Mouse (Mus musculus): ENCODE data around the gene Kirrel3. TPM values are rescaled to one million over a fixed set of nuclear protein-coding genes. Genes with fewer than 3 reads are reported as not detected.
A peak's percentile ranks its signal among the peaks of the same experiment; 100 is the strongest.

Kirrel3 gene
- polyA plus RNA-seq, 1 experiment from 2014 or later, result 4.0 TPM

GRCm38 (mm10) chr9:34624021-34624420 is 138.3 kb downstream of the Kirrel3 start:
- Histone ChIP-seq H3K4me1 (ENCODE audit: control insufficient read depth, insufficient read depth, low read length) (no peaks in the 10 kb centered on the region), H3K27ac (ENCODE audit: low read depth, low read length) (no peak overlapping the region), H3K36me3 (ENCODE audit: control insufficient read depth, insufficient read depth, low read length) (no peaks in the 10 kb centered on the region), H3K9ac (ENCODE audit: low read depth, low read length) (no peak overlapping the region), H3K27me3 (ENCODE audit: control insufficient read depth, insufficient read depth, low read length) (no peaks in the 10 kb centered on the region), H3K4me3 (ENCODE audit: low read length) (no peak overlapping the region), H3K4me2 (replicated peaks; ENCODE audit: low read depth, low read length) (no peak overlapping the region), H3K9me3 (ENCODE audit: control insufficient read depth, low read length) (no peaks in the 10 kb centered on the region)
- 48% methylated on average over 2 of the region's 2 CpGs for WGBS
- ATAC-seq (ENCODE audit: low FRiP score, low TSS enrichment), result no peak

- no peaks in the 10 kb centered on the region for H3K36me3 ChIP-seq (ENCODE audit: control insufficient read depth, insufficient read depth, low read length)
- no peak overlapping the region for H3K9ac ChIP-seq (ENCODE audit: low read depth, low read length)
- no peaks in the 10 kb centered on the region for H3K27me3 ChIP-seq (ENCODE audit: control insufficient read depth, insufficient read depth, low read length)
- no peak overlapping the region for H3K4me2 ChIP-seq (replicated peaks; ENCODE audit: low read depth, low read length)
- 70% methylated on average over 3 of the region's 3 CpGs for WGBS
- no peak overlapping the region for H3K4me3 ChIP-seq (ENCODE audit: low read length)
- no peak for ATAC-seq (ENCODE audit: low FRiP score, low TSS enrichment)
- H3K4me1 ChIP-seq (ENCODE audit: control insufficient read depth, insufficient read depth, low read length), result no peaks in the 10 kb centered on the region
- no peak overlapping the region for H3K27ac ChIP-seq (ENCODE audit: low read depth, low read length)
- H3K9me3 ChIP-seq (ENCODE audit: control insufficient read depth, low read length), result no peaks in the 10 kb centered on the region
Observed at GRCm38 (mm10) chr9:34628841-34629240, 143.1 kb downstream of the Kirrel3 start.

- Histone ChIP-seq H3K4me2 (replicated peaks; ENCODE audit: low read depth, low read length) (no peak overlapping the region), H3K27ac (ENCODE audit: low read depth, low read length) (no peak overlapping the region), H3K27me3 (ENCODE audit: control insufficient read depth, insufficient read depth, low read length) (no peaks in the 10 kb centered on the region), H3K9ac (ENCODE audit: low read depth, low read length) (no peak overlapping the region), H3K4me1 (ENCODE audit: control insufficient read depth, insufficient read depth, low read length) (no peaks in the 10 kb centered on the region), H3K9me3 (ENCODE audit: control insufficient read depth, low read length) (no peaks in the 10 kb centered on the region), H3K36me3 (ENCODE audit: control insufficient read depth, insufficient read depth, low read length) (no peaks in the 10 kb centered on the region), H3K4me3 (ENCODE audit: low read length) (no peak overlapping the region)
- WGBS, result 75% methylated on average over 6 of the region's 6 CpGs
- no peak for ATAC-seq (ENCODE audit: low FRiP score, low TSS enrichment)
Observed at GRCm38 (mm10) chr9:34635696-34636095, 150.0 kb downstream of the Kirrel3 start.

GRCm38 (mm10) chr9:34643917-34644316 is 158.2 kb downstream of the Kirrel3 start:
- Histone ChIP-seq H3K27me3 (ENCODE audit: control insufficient read depth, insufficient read depth, low read length) (no peaks in the 10 kb centered on the region), H3K9ac (ENCODE audit: low read depth, low read length) (no peak overlapping the region), H3K4me2 (replicated peaks; ENCODE audit: low read depth, low read length) (no peak overlapping the region), H3K36me3 (ENCODE audit: control insufficient read depth, insufficient read depth, low read length) (no peaks in the 10 kb centered on the region), H3K4me3 (ENCODE audit: low read length) (no peak overlapping the region), H3K9me3 (ENCODE audit: control insufficient read depth, low read length) (no peaks in the 10 kb centered on the region), H3K27ac (ENCODE audit: low read depth, low read length) (no peak overlapping the region), H3K4me1 (ENCODE audit: control insufficient read depth, insufficient read depth, low read length) (no peaks in the 10 kb centered on the region)
- ATAC-seq (ENCODE audit: low FRiP score, low TSS enrichment), result no peak
- 65% methylated on average over 3 of the region's 3 CpGs for WGBS

- Histone ChIP-seq H3K36me3 (ENCODE audit: control insufficient read depth, insufficient read depth, low read length) (no peaks in the 10 kb centered on the region), H3K4me1 (ENCODE audit: control insufficient read depth, insufficient read depth, low read length) (no peaks in the 10 kb centered on the region), H3K27me3 (ENCODE audit: control insufficient read depth, insufficient read depth, low read length) (no peaks in the 10 kb centered on the region), H3K9me3 (ENCODE audit: control insufficient read depth, low read length) (no peaks in the 10 kb centered on the region), H3K4me2 (replicated peaks; ENCODE audit: low read depth, low read length) (no peak overlapping the region), H3K27ac (ENCODE audit: low read depth, low read length) (no peak overlapping the region), H3K9ac (ENCODE audit: low read depth, low read length) (no peak overlapping the region), H3K4me3 (ENCODE audit: low read length) (no peak overlapping the region)
- ATAC-seq (ENCODE audit: low FRiP score, low TSS enrichment), result no peak
- WGBS, result 50% methylated on average over 8 of the region's 8 CpGs
Observed at GRCm38 (mm10) chr9:34644392-34644791, 158.7 kb downstream of the Kirrel3 start.

- Histone ChIP-seq H3K36me3 (ENCODE audit: control insufficient read depth, insufficient read depth, low read length) (no peaks in the 10 kb centered on the region), H3K4me2 (replicated peaks; ENCODE audit: low read depth, low read length) (no peak overlapping the region), H3K27ac (ENCODE audit: low read depth, low read length) (no peak overlapping the region), H3K27me3 (ENCODE audit: control insufficient read depth, insufficient read depth, low read length) (no peaks in the 10 kb centered on the region), H3K9ac (ENCODE audit: low read depth, low read length) (no peak overlapping the region), H3K4me3 (ENCODE audit: low read length) (no peak overlapping the region), H3K4me1 (ENCODE audit: control insufficient read depth, insufficient read depth, low read length) (no peaks in the 10 kb centered on the region), H3K9me3 (ENCODE audit: control insufficient read depth, low read length) (no peaks in the 10 kb centered on the region)
- no peak for ATAC-seq (ENCODE audit: low FRiP score, low TSS enrichment)
- 77% methylated on average over 9 of the region's 9 CpGs for WGBS
Observed at GRCm38 (mm10) chr9:34646831-34647230, 161.1 kb downstream of the Kirrel3 start.

- ATAC-seq (ENCODE audit: low FRiP score, low TSS enrichment), result no peak
- WGBS, result 66% methylated on average over 3 of the region's 3 CpGs
- H3K4me1 ChIP-seq (ENCODE audit: control insufficient read depth, insufficient read depth, low read length), result no peaks in the 10 kb centered on the region
- H3K27me3 ChIP-seq (ENCODE audit: control insufficient read depth, insufficient read depth, low read length), result no peaks in the 10 kb centered on the region
- no peak overlapping the region for H3K4me3 ChIP-seq (ENCODE audit: low read length)
- no peak overlapping the region for H3K4me2 ChIP-seq (replicated peaks; ENCODE audit: low read depth, low read length)
- H3K9ac ChIP-seq (ENCODE audit: low read depth, low read length), result no peak overlapping the region
- no peaks in the 10 kb centered on the region for H3K9me3 ChIP-seq (ENCODE audit: control insufficient read depth, low read length)
- H3K36me3 ChIP-seq (ENCODE audit: control insufficient read depth, insufficient read depth, low read length), result no peaks in the 10 kb centered on the region
- no peak overlapping the region for H3K27ac ChIP-seq (ENCODE audit: low read depth, low read length)
Observed at GRCm38 (mm10) chr9:34652278-34652677, 166.6 kb downstream of the Kirrel3 start.

GRCm38 (mm10) chr9:34653141-34653540 is 167.4 kb downstream of the Kirrel3 start:
- 100% methylated on average over 1 of the region's 1 CpGs for WGBS
- Histone ChIP-seq H3K9ac (ENCODE audit: low read depth, low read length) (no peak overlapping the region), H3K4me2 (replicated peaks; ENCODE audit: low read depth, low read length) (no peak overlapping the region), H3K4me1 (ENCODE audit: control insufficient read depth, insufficient read depth, low read length) (no peaks in the 10 kb centered on the region), H3K27me3 (ENCODE audit: control insufficient read depth, insufficient read depth, low read length) (no peaks in the 10 kb centered on the region), H3K36me3 (ENCODE audit: control insufficient read depth, insufficient read depth, low read length) (no peaks in the 10 kb centered on the region), H3K4me3 (ENCODE audit: low read length) (no peak overlapping the region), H3K9me3 (ENCODE audit: control insufficient read depth, low read length) (no peaks in the 10 kb centered on the region), H3K27ac (ENCODE audit: low read depth, low read length) (no peak overlapping the region)
- ATAC-seq (ENCODE audit: low FRiP score, low TSS enrichment), result no peak

GRCm38 (mm10) chr9:34660566-34660965 is 174.9 kb downstream of the Kirrel3 start:
- no peaks in the 10 kb centered on the region for H3K27me3 ChIP-seq (ENCODE audit: control insufficient read depth, insufficient read depth, low read length)
- H3K9me3 ChIP-seq (ENCODE audit: control insufficient read depth, low read length), result no peaks in the 10 kb centered on the region
- no peak overlapping the region for H3K4me2 ChIP-seq (replicated peaks; ENCODE audit: low read depth, low read length)
- H3K4me3 ChIP-seq (ENCODE audit: low read length), result no peak overlapping the region
- no peak overlapping the region for H3K27ac ChIP-seq (ENCODE audit: low read depth, low read length)
- H3K36me3 ChIP-seq (ENCODE audit: control insufficient read depth, insufficient read depth, low read length), result no peaks in the 10 kb centered on the region
- H3K4me1 ChIP-seq (ENCODE audit: control insufficient read depth, insufficient read depth, low read length), result no peaks in the 10 kb centered on the region
- no peak overlapping the region for H3K9ac ChIP-seq (ENCODE audit: low read depth, low read length)
- no peak for ATAC-seq (ENCODE audit: low FRiP score, low TSS enrichment)
- 80% methylated on average over 1 of the region's 1 CpGs for WGBS

GRCm38 (mm10) chr9:34663412-34663811 is 177.7 kb downstream of the Kirrel3 start:
- peak; percentile 88 for ATAC-seq (ENCODE audit: low FRiP score, low TSS enrichment)
- Histone ChIP-seq H3K27ac (ENCODE audit: low read depth, low read length) (no peak overlapping the region), H3K4me1 (ENCODE audit: control insufficient read depth, insufficient read depth, low read length) (no peaks in the 10 kb centered on the region), H3K9ac (ENCODE audit: low read depth, low read length) (no peak overlapping the region), H3K4me2 (replicated peaks; ENCODE audit: low read depth, low read length) (no peak overlapping the region), H3K4me3 (ENCODE audit: low read length) (no peak overlapping the region), H3K9me3 (ENCODE audit: control insufficient read depth, low read length) (no peaks in the 10 kb centered on the region), H3K27me3 (ENCODE audit: control insufficient read depth, insufficient read depth, low read length) (no peaks in the 10 kb centered on the region; the same call in 1 of the 2 replicates), H3K36me3 (ENCODE audit: control insufficient read depth, insufficient read depth, low read length) (no peaks in the 10 kb centered on the region)
- 30% methylated on average over 6 of the region's 6 CpGs for WGBS
